Mouse (Mus musculus) embryonic facial prominence, embryonic 12.5 days (tissue): ENCODE results near the gene Flywch1. TPM values are rescaled to one million over a fixed set of nuclear protein-coding genes. Genes with fewer than 3 reads are reported as not detected.

Experiments
- polyA plus RNA-seq: library from polyadenylated mRNA; unstranded; fragments of >200 nt; fragmentation: Nextera tagmentation; extraction: Ambion mirVana; gene quantifications from 2 replicates; pipeline ENCODE4 v1.2.1, GENCODE M21; 2016

The Flywch1 gene
- polyA plus RNA-seq, 1 experiment from 2014 or later, result 122 TPM

Other genes starting within 250 kb of the Flywch1 start
- 24.3 and 26.8 TPM in 2 replicates for gene Zfp213, start 207.4 kb downstream of the Flywch1 start, polyA plus RNA-seq
- gene Zfp13, start 172.1 kb downstream of the Flywch1 start, polyA plus RNA-seq, result 23.8 and 24.1 TPM in 2 replicates
- gene Zscan10, start 170.7 kb downstream of the Flywch1 start, polyA plus RNA-seq, result 0.20 and 0.67 TPM in 2 replicates
- gene Mmp25, start 126.3 kb downstream of the Flywch1 start, polyA plus RNA-seq, result 0.84 and 1.3 TPM in 2 replicates
- gene Bicdl2, start 111.1 kb downstream of the Flywch1 start, polyA plus RNA-seq, result 1.3 and 1.9 TPM in 2 replicates
- 60.3 and 61.2 TPM in 2 replicates for gene Hcfc1r1, start 98.0 kb downstream of the Flywch1 start, polyA plus RNA-seq
- 49.6 and 51.7 TPM in 2 replicates for gene Thoc6, start 97.7 kb downstream of the Flywch1 start, polyA plus RNA-seq
- 8.6 and 9.2 TPM in 2 replicates for gene Tnfrsf12a, start 94.1 kb downstream of the Flywch1 start, polyA plus RNA-seq
- gene Cldn6, start 92.4 kb downstream of the Flywch1 start, polyA plus RNA-seq, result 49.2 and 52.4 TPM in 2 replicates
- 12.6 and 13.5 TPM in 2 replicates for gene Cldn9, start 87.6 kb downstream of the Flywch1 start, polyA plus RNA-seq
- 0.66 and 1.0 TPM in 2 replicates for gene 1520401A03Rik, start 48.8 kb downstream of the Flywch1 start, polyA plus RNA-seq
- gene Pkmyt1, start 45.3 kb downstream of the Flywch1 start, polyA plus RNA-seq, result 54.2 and 54.6 TPM in 2 replicates
- 14.8 and 16.0 TPM in 2 replicates for gene Paqr4, start 30.7 kb downstream of the Flywch1 start, polyA plus RNA-seq
- gene Kremen2, start 25.8 kb downstream of the Flywch1 start, polyA plus RNA-seq, result 23.4 and 25.1 TPM in 2 replicates
- gene Flywch2, start 14.5 kb upstream of the Flywch1 start, polyA plus RNA-seq, result 57.7 and 58.5 TPM in 2 replicates
- 657 and 663 TPM in 2 replicates for gene Srrm2, start 18.9 kb upstream of the Flywch1 start, polyA plus RNA-seq
- gene Elob, start 57.5 kb upstream of the Flywch1 start, polyA plus RNA-seq, result 1,164 and 1,169 TPM in 2 replicates
- 0.46 and 0.59 TPM in 2 replicates for gene Prss33, start 64.5 kb upstream of the Flywch1 start, polyA plus RNA-seq
- not detected in 2 replicates for gene Prss32, start 72.3 kb upstream of the Flywch1 start, polyA plus RNA-seq
- gene Prss41, start 72.6 kb upstream of the Flywch1 start, polyA plus RNA-seq, result 2.2 and 2.5 TPM in 2 replicates
- gene Prss21, start 96.5 kb upstream of the Flywch1 start, polyA plus RNA-seq, result not detected in 2 replicates
- not detected in 2 replicates for gene Dcpp1, start 109.3 kb upstream of the Flywch1 start, polyA plus RNA-seq
- gene Dcpp2, start 109.3 kb upstream of the Flywch1 start, polyA plus RNA-seq, result not detected in 2 replicates
- gene Dcpp3, start 145.9 kb upstream of the Flywch1 start, polyA plus RNA-seq, result not detected in 2 replicates
- gene Sbp, start 170.1 kb upstream of the Flywch1 start, polyA plus RNA-seq, result not detected in 2 replicates
- not detected in 2 replicates for gene Sbpl, start 183.7 kb upstream of the Flywch1 start, polyA plus RNA-seq
- gene Prss30, start 209.0 kb upstream of the Flywch1 start, polyA plus RNA-seq, result not detected in 2 replicates
- gene Prss22, start 226.5 kb upstream of the Flywch1 start, polyA plus RNA-seq, result 1.2 and 1.7 TPM in 2 replicates